Mouse (Mus musculus) urinary bladder, postnatal 0 days (tissue): ENCODE data around the gene Gpd1l. TPM values are rescaled to one million over a fixed set of nuclear protein-coding genes. Genes with fewer than 3 reads are reported as not detected.

Experiments used
- polyA plus RNA-seq: library from polyadenylated mRNA; unstranded; fragments of >200 nt; fragmentation: Nextera tagmentation; extraction: Ambion mirVana; gene quantifications from 2 replicates; pipeline ENCODE4 v1.2.1, GENCODE M21; 2015

Gene Gpd1l
- polyA plus RNA-seq: 17.2 and 20.3 TPM in 2 replicates

GRCm38 (mm10) chr9:114933723-114934171 lies at the start of gene Gpd1l:
Gene Gpd1l, minus strand, starts transcription at chr9:114933987.

DNA sequence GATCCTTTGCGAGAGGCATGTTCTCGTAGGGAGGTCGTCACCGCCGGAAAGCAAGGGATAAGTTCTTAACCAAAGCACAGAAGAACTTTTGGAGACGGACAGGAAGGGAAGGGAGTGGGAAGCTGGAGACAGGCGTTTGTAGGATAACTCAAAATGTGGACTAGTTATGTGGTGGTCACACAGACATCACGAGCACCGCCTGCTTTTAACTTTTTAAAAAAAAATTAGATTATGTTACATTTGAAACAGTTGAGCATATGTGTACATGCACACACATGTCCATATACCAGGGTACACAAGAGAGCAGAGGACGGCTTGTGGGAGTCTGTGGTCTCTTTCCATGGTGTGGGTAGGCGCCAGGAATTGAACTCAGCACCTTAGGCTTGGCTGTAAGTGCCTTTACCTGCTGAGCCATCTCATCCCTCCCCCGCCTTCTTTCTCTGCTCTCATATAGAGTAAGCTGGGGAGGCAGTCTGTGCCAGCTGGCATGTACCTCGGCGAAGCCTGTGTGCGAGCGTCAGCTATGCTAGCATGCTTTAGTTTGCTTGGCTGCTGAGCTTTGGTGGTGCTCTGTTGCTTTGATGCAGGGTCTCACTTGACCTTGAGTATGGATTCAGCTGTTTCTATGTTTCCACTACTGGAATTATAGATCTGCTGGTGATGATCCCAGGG lies 49.0 kb upstream of the Gpd1l start, which contains the start of gene Rps27rt:
Rps27rt (minus strand) TSS at position 51 of the 672 bp plus-strand sequence.

DNA sequence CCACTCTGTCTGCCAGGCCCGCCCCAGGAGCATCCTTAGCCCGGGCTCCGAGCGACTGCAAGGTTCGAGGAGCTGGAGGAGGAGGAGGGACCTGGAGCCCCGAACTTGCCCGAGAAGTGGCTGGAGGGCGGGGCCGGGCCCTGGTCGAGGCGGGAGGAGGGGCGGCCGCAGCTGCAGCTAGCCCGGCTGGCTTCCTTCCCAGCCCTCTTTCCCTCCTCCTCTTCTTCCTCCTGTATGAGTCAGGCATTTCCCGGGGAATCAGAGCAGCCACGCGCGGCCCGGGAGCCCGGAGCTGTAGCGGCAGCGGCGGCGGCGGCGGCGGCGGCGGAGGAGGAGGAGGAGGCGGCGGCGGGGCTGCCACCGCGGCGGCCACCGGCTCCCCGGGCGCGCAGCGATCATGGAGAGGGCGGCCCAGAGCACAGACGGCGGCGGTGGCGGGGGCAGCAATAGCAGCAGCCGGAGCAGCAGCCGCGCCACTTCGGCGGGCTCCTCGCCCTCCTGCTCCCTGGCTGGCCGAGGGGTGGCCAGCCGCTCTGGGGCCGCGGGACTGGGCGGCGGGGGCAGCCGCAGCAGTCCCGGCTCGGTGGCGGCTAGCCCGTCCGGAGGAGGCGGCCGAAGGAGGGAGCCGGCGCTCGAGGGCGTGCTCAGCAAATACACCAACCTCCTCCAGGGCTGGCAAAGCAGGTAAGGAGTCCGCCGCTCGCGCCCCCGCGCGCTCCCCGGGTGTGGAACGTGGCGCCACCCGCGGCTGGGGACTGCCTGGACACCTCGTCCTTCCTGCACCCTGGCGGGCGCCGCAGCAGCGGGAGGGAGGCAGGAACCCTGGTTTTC lies 44.7 kb upstream of the Gpd1l start, which contains the start of gene Osbpl10:
Osbpl10 (plus strand) TSS at position 289 of the 831 bp plus-strand sequence.

Other genes starting within 250 kb of the Gpd1l start
- 43.8 and 49.2 TPM in 2 replicates for gene Dync1li1, start 245.2 kb downstream of the Gpd1l start, polyA plus RNA-seq
- gene Cmtm6, start 202.9 kb downstream of the Gpd1l start, polyA plus RNA-seq: 43.5 and 43.8 TPM in 2 replicates
- 113 and 128 TPM in 2 replicates for gene Cmtm7, start 152.1 kb downstream of the Gpd1l start, polyA plus RNA-seq
- gene Cmtm8, start 89.8 kb downstream of the Gpd1l start, polyA plus RNA-seq: 4.1 and 4.5 TPM in 2 replicates
- gene Osbpl10, start 44.6 kb upstream of the Gpd1l start, polyA plus RNA-seq: 0.67 and 0.77 TPM in 2 replicates
- gene Rps27rt, start 48.8 kb upstream of the Gpd1l start, polyA plus RNA-seq: 395 and 412 TPM in 2 replicates